Mouse (Mus musculus) adrenal gland, adult (tissue): ENCODE measurements around the gene Tmem190.
A peak's percentile ranks its signal among the peaks of the same experiment; 100 is the strongest.
"Not testable (repeated sequence)": the region's sequence is repeated elsewhere in the genome, so short reads cannot be mapped to it uniquely, and the experiment has no call there.

ENCODE experiments used
- DNase-seq, 2 experiments: peaks; one replicate each; pipeline ENCODE4 v3.0.0; 2022 to 2023; ENCODE audit warnings: low spot score in 1 of 2; ENCODE audit not compliant: inconsistent age in 2 of 2

The Tmem190 gene

GRCm38 (mm10) chr7:4812303-4813104 lies 29.8 kb downstream of the Tmem190 start, which contains the start of gene Ube2s:
Gene Ube2s, minus strand, starts transcription at chr7:4812590.
- peak; percentile 99 for DNase-seq

- peak in 1 of 2 experiments; percentile 21 for DNase-seq
These were observed 30.5 kb downstream of the Tmem190 start for GRCm38 (mm10) chr7:4813105-4813791.

DNA sequence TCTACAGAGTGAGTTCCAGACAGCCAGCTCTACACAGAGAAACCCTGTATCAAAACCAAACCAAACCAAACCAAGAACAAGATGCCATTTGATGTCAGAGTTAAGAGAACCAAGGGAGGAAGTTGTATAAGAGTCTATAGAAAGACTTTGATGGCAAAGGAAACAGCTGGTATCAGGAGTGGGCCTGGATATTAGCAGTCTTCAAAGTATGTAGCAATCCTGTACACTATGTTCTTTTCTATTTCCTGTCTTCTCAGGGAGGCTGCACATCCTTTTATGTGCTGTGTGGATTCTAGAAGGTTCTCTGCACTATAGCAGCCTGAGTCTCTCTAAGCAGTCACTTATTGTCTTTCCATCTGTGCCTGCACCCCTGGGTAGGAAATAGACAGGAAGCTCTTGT lies 33.8 kb downstream of the Tmem190 start:
- no peak for DNase-seq

DNA sequence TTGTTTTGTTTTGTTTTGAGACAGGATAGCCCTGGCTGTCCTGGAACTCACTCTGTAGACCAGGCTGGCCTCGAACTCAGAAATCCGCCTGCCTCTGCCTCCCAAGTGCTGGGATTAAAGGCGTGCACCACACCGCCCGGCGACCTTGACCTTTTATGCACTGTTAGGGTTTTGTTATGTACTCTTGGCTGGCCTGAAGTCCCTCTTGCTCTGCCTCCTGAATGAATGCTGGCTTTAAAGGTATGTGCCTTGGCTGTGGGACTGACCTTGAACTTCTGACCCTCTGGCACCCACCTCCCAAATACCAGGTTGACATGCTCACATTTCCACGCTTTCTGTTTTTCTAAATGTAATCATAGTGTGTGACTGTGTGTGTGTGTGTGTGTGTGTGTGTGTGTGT lies 38.2 kb downstream of the Tmem190 start:
- DNase-seq: not testable (repeated sequence)

DNA sequence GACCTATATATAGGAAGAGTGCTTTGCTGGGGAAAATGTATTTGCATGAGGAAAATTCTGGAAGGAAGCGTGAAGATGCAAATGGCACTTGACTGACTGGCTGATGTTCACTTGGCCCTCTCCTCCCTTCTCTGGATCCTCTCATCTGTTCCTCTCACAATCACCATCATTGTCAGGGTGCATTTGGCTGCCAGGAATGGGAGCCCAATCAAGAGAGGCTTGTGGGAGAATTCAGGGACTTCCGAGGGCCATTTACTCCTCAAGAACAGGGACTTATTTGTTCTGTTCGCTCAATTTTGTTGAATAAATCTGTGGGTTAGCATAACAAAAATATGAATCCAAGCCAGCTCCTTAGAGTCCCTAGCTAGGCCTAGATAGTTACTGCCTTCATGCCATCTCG lies 39.0 kb downstream of the Tmem190 start:
- DNase-seq: no peak

- DNase-seq: no peak
These were observed 39.6 kb downstream of the Tmem190 start for GRCm38 (mm10) chr7:4822162-4822907.

DNA sequence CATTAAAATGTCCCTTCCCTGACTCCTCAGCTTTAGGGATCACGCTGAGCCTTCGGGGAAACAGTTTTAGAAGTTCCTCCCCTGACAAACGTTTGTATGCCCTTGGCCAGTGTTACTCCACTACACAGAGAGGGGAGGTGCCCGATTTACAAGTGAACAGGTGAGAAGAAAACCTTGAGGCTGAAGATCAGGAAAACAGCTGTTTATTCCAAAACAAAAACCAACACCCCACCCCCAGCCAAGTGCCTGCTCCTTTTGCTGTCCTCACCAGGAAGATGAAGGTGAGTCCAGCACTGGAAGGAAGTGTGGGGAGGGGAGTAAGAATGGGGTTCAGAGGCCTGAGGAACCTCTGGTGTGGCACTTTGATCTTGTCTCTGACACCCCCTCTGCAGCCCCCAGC lies 42.6 kb downstream of the Tmem190 start:
- DNase-seq: no peak

DNA sequence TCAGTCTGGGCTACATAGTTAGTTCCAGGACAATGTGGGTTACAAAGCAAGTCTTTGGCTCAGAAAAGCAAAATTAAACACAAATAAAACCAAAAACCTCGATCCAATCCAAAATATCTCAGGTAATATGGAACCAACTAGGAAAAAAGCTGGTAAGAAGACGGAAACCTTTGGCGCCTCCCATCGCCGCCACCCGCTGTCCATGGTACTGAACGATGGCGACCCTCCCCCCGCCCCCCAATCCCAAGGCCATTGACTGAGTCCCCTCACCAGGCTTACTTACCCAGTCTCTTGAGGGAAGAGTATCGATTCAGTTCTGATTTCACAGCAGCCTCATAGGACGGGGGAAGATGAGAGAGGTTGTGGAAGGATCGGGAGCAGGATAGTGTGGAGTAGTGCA lies 47.7 kb downstream of the Tmem190 start:
- DNase-seq: no peak
